Mouse (Mus musculus) skeletal muscle tissue, adult 2 months (tissue): Measurements from ENCODE around the gene AY074887.

ENCODE experiments used
- DNase-seq: peaks from one replicate; pipeline ENCODE4 v3.0.0-alpha.2; 2012; ENCODE audit warnings: low read depth, low spot score

AY074887 gene

DNA sequence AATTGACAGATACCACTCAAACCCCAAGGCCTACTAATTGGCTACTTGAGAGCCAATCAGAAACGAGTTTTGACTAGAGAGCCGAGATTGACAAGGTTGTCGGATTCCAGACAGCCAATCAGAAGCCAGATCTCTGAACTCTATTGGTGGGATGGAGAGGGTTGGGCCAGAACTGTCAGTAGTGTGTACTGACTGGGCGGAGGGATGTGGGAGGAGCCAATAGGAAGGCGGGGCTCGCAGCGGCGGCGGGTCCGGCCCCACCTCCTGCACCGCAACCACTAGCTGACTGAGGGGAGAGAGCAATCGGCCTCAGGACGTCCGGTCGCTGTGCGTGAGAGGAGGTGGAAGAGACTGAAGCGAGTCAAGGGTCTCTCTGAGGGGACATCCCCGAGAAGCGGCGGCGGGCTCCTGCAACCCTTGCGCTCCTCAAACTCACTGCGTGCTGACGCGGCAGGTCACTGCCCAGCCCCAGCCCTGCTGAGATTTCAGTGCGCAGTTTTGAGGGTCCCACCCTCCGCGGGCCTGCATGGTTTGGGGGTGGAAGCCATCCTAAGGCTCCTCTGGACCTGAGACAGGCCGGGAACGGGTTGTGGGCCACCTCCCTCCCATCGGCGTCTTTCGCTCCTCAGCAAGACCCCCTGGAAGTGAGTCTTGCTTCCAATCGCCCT lies 33.7 kb downstream of the AY074887 start, which contains the start of gene Hykk:
TSS of gene Hykk (plus strand) at position 274 of the 668 bp plus-strand sequence.
- DNase-seq = peak; percentile 93

DNA sequence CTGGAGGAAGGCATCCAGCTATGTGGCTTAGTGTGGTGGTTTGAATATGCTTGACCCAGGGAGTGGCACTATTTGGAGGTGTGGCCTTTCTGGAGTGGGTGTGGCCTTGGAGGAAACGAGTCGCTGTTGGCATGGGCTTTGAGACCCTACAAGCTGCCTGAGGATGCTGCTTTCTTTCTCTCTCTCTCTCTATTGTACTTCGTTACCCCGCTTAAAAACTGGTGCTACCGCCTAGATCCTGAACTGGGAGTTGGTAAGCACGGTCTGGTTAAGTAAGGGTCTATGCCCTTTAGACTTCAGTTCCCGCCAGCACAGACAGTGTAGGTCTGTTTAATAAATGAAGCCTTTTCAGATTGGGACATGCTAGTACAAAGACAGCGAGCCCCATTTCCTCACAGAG lies 34.4 kb downstream of the AY074887 start:
- DNase-seq = no peak

- no peak for DNase-seq
These were observed 35.2 kb downstream of the AY074887 start for GRCm38 (mm10) chr9:54915576-54915975.

DNA sequence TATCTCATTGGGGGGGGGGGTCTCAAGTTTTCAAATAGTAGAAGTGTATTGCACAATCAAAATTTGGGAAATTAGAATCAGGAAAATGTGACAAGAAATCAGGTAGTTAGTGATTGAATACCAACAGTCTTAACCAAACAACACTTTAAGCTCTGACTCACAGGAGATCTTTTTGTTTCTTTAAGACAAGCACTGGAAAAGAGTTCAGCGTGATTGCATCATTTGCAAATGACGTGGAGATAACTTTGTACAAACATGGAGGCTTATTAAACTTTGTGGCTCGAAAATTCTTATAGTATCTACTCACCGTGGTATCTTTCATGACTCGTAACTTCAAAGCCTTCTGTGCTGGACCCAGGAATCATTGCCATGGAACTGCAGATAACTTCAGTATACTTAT lies 41.4 kb downstream of the AY074887 start:
- DNase-seq = no peak
